Mouse (Mus musculus): ENCODE data around the gene Tas2r120. TPM values are rescaled to one million over a fixed set of nuclear protein-coding genes. Genes with fewer than 3 reads are reported as not detected.
"Not testable (repeated sequence)": the region's sequence is repeated elsewhere in the genome, so short reads cannot be mapped to it uniquely, and the experiment has no call there.

The Tas2r120 gene
- polyA plus RNA-seq (2016; fragmentation: Nextera tagmentation; extraction: Ambion mirVana): not detected in 2 replicates

- no peak for DNase-seq (ENCODE audit: low spot score)
- H3K4me1 ChIP-seq: no peaks in the 10 kb centered on the region
- peaks cover 4% of the 10 kb centered on the region; the same call in 1 of the 2 replicates for H3K9me3 ChIP-seq (replicated peaks)
- H3K36me3 ChIP-seq: no peaks in the 10 kb centered on the region
- no peak within 1 kb of the TSS for H3K4me3 ChIP-seq
- no peak within 1 kb of the TSS for H3K27ac ChIP-seq (replicated peaks)
- no peaks in the 10 kb centered on the region for H3K27me3 ChIP-seq (ENCODE audit: low read depth, poor library complexity, severe bottlenecking)
Measured at GRCm38 (mm10) chr6:132656653-132657052, at the start of gene Tas2r120. Tas2r120 (plus strand) TSS chr6:132656953.

GRCm38 (mm10) chr6:132649399-132649798 lies 7.4 kb upstream of the Tas2r120 start:
- no peak overlapping the region for H3K4me3 ChIP-seq
- H3K27me3 ChIP-seq (ENCODE audit: low read depth, poor library complexity, severe bottlenecking): no peaks in the 10 kb centered on the region
- H3K9me3 ChIP-seq (replicated peaks): peaks cover 6% of the 10 kb centered on the region
- H3K27ac ChIP-seq (replicated peaks): no peak overlapping the region
- DNase-seq (ENCODE audit: low spot score): no peak
- no peaks in the 10 kb centered on the region for H3K4me1 ChIP-seq
- no peaks in the 10 kb centered on the region for H3K36me3 ChIP-seq

- 91% methylated on average over 1 of the region's 1 CpGs for WGBS
- DNase-seq (ENCODE audit: low spot score): no peak
- no peaks in the 10 kb centered on the region for H3K9me3 ChIP-seq (replicated peaks)
- H3K4me1 ChIP-seq: no peaks in the 10 kb centered on the region
- H3K27me3 ChIP-seq (ENCODE audit: low read depth, poor library complexity, severe bottlenecking): no peaks in the 10 kb centered on the region
- H3K36me3 ChIP-seq: no peaks in the 10 kb centered on the region
- H3K27ac ChIP-seq (replicated peaks): no peak within 1 kb of the TSS
- H3K4me3 ChIP-seq: no peak within 1 kb of the TSS
Measured at GRCm38 (mm10) chr6:132651426-132651825, 5.3 kb upstream of the Tas2r120 start, which contains the start of gene A630073D07Rik. A630073D07Rik (minus strand) TSS chr6:132651526.

- not testable (repeated sequence) for H3K4me3 ChIP-seq; H3K27me3 ChIP-seq (ENCODE audit: low read depth, poor library complexity, severe bottlenecking); H3K27ac ChIP-seq (replicated peaks); DNase-seq (ENCODE audit: low spot score); H3K36me3 ChIP-seq; H3K4me1 ChIP-seq
- whole genome bisulfite sequencing: 96% methylated on average over 7 of the region's 7 CpGs
- H3K9me3 ChIP-seq (replicated peaks): peaks cover 18% of the 10 kb centered on the region; the same call in 1 of the 2 replicates
Measured at GRCm38 (mm10) chr6:132691596-132691995, 34.8 kb downstream of the Tas2r120 start.

- no peak for DNase-seq (ENCODE audit: low spot score)
- H3K4me3 ChIP-seq: no peak within 1 kb of the TSS
- no peaks in the 10 kb centered on the region for H3K27me3 ChIP-seq (ENCODE audit: low read depth, poor library complexity, severe bottlenecking)
- no peaks in the 10 kb centered on the region for H3K4me1 ChIP-seq
- 71% methylated on average over 1 of the region's 1 CpGs for WGBS
- no peaks in the 10 kb centered on the region for H3K9me3 ChIP-seq (replicated peaks)
- H3K36me3 ChIP-seq: no peaks in the 10 kb centered on the region
- no peak within 1 kb of the TSS for H3K27ac ChIP-seq (replicated peaks)
Measured at GRCm38 (mm10) chr6:132700907-132701306, 44.2 kb downstream of the Tas2r120 start, which contains the start of gene Tas2r121. Tas2r121 (minus strand) TSS chr6:132701007.

Other genes starting within 250 kb of the Tas2r120 start
- gene Prh1, start 87.1 kb upstream of the Tas2r120 start, polyA plus RNA-seq (2016; fragmentation: Nextera tagmentation; extraction: Ambion mirVana): not detected in 2 replicates
- gene Prp2, start 61.0 kb upstream of the Tas2r120 start, polyA plus RNA-seq (2016; fragmentation: Nextera tagmentation; extraction: Ambion mirVana): not detected in 2 replicates
- gene A630073D07Rik, start 5.4 kb upstream of the Tas2r120 start, polyA plus RNA-seq (2016; fragmentation: Nextera tagmentation; extraction: Ambion mirVana): not detected in 2 replicates
- gene Tas2r121, start 44.1 kb downstream of the Tas2r120 start, polyA plus RNA-seq (2016; fragmentation: Nextera tagmentation; extraction: Ambion mirVana): not detected in 2 replicates
- not detected in 2 replicates for gene Tas2r122, start 55.0 kb downstream of the Tas2r120 start, polyA plus RNA-seq (2016; fragmentation: Nextera tagmentation; extraction: Ambion mirVana)
- gene Tas2r115, start 81.1 kb downstream of the Tas2r120 start, polyA plus RNA-seq (2016; fragmentation: Nextera tagmentation; extraction: Ambion mirVana): not detected in 2 replicates
- not detected in 2 replicates for gene Tas2r124, start 97.8 kb downstream of the Tas2r120 start, polyA plus RNA-seq (2016; fragmentation: Nextera tagmentation; extraction: Ambion mirVana)
- not detected in 2 replicates for gene Tas2r102, start 105.2 kb downstream of the Tas2r120 start, polyA plus RNA-seq (2016; fragmentation: Nextera tagmentation; extraction: Ambion mirVana)
- gene Tas2r136, start 121.2 kb downstream of the Tas2r120 start, polyA plus RNA-seq (2016; fragmentation: Nextera tagmentation; extraction: Ambion mirVana): not detected in 2 replicates
- not detected in 2 replicates for gene Tas2r117, start 145.9 kb downstream of the Tas2r120 start, polyA plus RNA-seq (2016; fragmentation: Nextera tagmentation; extraction: Ambion mirVana)
- not detected in 2 replicates for gene Tas2r123, start 190.2 kb downstream of the Tas2r120 start, polyA plus RNA-seq (2016; fragmentation: Nextera tagmentation; extraction: Ambion mirVana)
- not detected in 2 replicates for gene Tas2r116, start 198.5 kb downstream of the Tas2r120 start, polyA plus RNA-seq (2016; fragmentation: Nextera tagmentation; extraction: Ambion mirVana)
- not detected in 2 replicates for gene Tas2r110, start 211.1 kb downstream of the Tas2r120 start, polyA plus RNA-seq (2016; fragmentation: Nextera tagmentation; extraction: Ambion mirVana)
- not detected in 2 replicates for gene Tas2r113, start 236.1 kb downstream of the Tas2r120 start, polyA plus RNA-seq (2016; fragmentation: Nextera tagmentation; extraction: Ambion mirVana)

Data from midbrain, embryonic 10.5 days (tissue).